Mouse (Mus musculus) ES-E14 (cell line): ENCODE results near the gene Nod1.

Experiments
- CHD2 ChIP-seq: IDR thresholded peaks from 2 replicates; pipeline ENCODE4 v1.6.1; 2014; ENCODE audit warnings: mild to moderate bottlenecking, low read depth, low read length, inconsistent platforms
- HCFC1 ChIP-seq: IDR thresholded peaks from 2 replicates; pipeline ENCODE4 v1.6.1; 2012; ENCODE audit warnings: low read length, inconsistent platforms, borderline replicate concordance; ENCODE audit not compliant: insufficient read depth
- MAFK ChIP-seq: IDR thresholded peaks from 2 replicates; pipeline ENCODE4 v1.6.1; 2014; ENCODE audit warnings: mild to moderate bottlenecking, low read depth, low read length, inconsistent platforms; ENCODE audit not compliant: insufficient read depth
- ZC3H11A ChIP-seq: IDR thresholded peaks from 2 replicates; pipeline ENCODE4 v1.6.1; 2012; ENCODE audit warnings: low read depth, mild to moderate bottlenecking, inconsistent platforms, low read length, borderline replicate concordance
- ZNF384 ChIP-seq: IDR thresholded peaks from 2 replicates; pipeline ENCODE4 v1.6.1; 2012; ENCODE audit warnings: low read depth, low read length, inconsistent platforms

DNA sequence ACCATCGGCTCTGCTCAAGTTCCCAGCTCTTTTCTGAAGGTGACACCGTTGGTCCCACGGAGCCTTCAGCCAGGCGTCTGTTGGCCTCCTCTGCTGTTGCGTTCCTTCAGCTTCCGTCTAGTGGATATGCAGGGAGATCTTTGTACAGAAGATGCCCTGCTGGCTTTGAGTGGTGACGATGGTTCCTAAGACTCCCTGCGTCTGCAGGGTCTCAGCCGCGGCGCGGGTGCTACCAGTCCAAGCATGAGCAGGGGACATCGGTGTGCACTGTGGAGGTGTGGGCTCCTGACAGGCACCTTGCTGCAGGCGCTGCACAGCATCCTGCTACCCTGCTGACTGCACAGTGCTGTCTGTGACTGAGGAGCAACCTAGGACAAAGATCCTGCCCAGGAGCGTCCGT lies 47.9 kb downstream of the Nod1 start:
- TF ChIP-seq ZC3H11A (no peak), CHD2 (no peak), HCFC1 (no peak), ZNF384 (no peak), MAFK (no peak)
